Mouse (Mus musculus) midbrain, embryonic 15.5 days (tissue): ENCODE data around the gene Ddr2. TPM values are rescaled to one million over a fixed set of nuclear protein-coding genes. Genes with fewer than 3 reads are reported as not detected.
"Not testable (repeated sequence)": the region's sequence is repeated elsewhere in the genome, so short reads cannot be mapped to it uniquely, and the experiment has no call there.

ENCODE experiments used
- ATAC-seq: fragments of 200-750 bp; cut with Nextera tagmentation; replicated peaks from 2 replicates; pipeline ENCODE4 v1.8.0; 2017; ENCODE audit warnings: moderate TSS enrichment
- H3K27ac ChIP-seq: fragments of 300-500 bp; sonication (generic); 2 replicates; pipeline ENCODE4 v1.5.1; 2015; ENCODE audit warnings: mild to moderate bottlenecking, inconsistent platforms
- H3K27me3 ChIP-seq: fragments of 300-500 bp; sonication (generic); replicated peaks from 2 replicates; pipeline ENCODE4 v1.6.1; 2015; ENCODE audit warnings: inconsistent platforms
- H3K36me3 ChIP-seq: fragments of 300-500 bp; sonication (generic); replicated peaks from 2 replicates; pipeline ENCODE4 v1.6.1; 2015; ENCODE audit warnings: inconsistent platforms
- H3K4me1 ChIP-seq: fragments of 300-500 bp; sonication (generic); 2 replicates; pipeline ENCODE4 v1.6.1; 2015; ENCODE audit warnings: inconsistent platforms
- H3K4me2 ChIP-seq: fragments of 300-500 bp; sonication (generic); 2 replicates; pipeline ENCODE4 v1.6.1; 2015; ENCODE audit warnings: inconsistent platforms, mild to moderate bottlenecking, moderate library complexity
- H3K4me3 ChIP-seq: fragments of 300-500 bp; sonication (generic); 2 replicates; pipeline ENCODE4 v1.5.1; 2015; ENCODE audit warnings: mild to moderate bottlenecking, inconsistent platforms
- H3K9ac ChIP-seq: fragments of 300-500 bp; sonication (generic); 2 replicates; pipeline ENCODE4 v1.6.1; 2015; ENCODE audit warnings: mild to moderate bottlenecking, inconsistent platforms
- H3K9me3 ChIP-seq: fragments of 300-500 bp; sonication (generic); 2 replicates; pipeline ENCODE4 v1.6.1; 2016; ENCODE audit warnings: inconsistent platforms
- WGBS: fragments of 180-500 bp; shearing (Covaris S2); methylation state at CpG from one replicate; pipeline ENCODE4 v1.1.7; 2015; ENCODE audit warnings: mixed read lengths; 5-methylcytosine and 5-hydroxymethylcytosine counted together
- polyA plus RNA-seq: library from polyadenylated mRNA; unstranded; fragments of >200 nt; fragmentation: Nextera tagmentation; extraction: Ambion mirVana; gene quantifications from 2 replicates; pipeline ENCODE4 v1.2.1, GENCODE M21; 2015

Ddr2 gene
- polyA plus RNA-seq, 1 experiment from 2014 or later, result 9.4 TPM

- Histone ChIP-seq H3K9me3 (no peaks in the 10 kb centered on the region), H3K36me3 (no peaks in the 10 kb centered on the region), H3K4me2 (no peak overlapping the region), H3K4me1 (no peaks in the 10 kb centered on the region), H3K4me3 (no peak overlapping the region), H3K27me3 (no peaks in the 10 kb centered on the region), H3K9ac (no peak overlapping the region), H3K27ac (no peak overlapping the region)
- ATAC-seq, result no peak
- WGBS, result 93% methylated on average over 15 of the region's 15 CpGs
Observed at GRCm38 (mm10) chr1:170010716-170011505, 99.7 kb downstream of the Ddr2 start.

DNA sequence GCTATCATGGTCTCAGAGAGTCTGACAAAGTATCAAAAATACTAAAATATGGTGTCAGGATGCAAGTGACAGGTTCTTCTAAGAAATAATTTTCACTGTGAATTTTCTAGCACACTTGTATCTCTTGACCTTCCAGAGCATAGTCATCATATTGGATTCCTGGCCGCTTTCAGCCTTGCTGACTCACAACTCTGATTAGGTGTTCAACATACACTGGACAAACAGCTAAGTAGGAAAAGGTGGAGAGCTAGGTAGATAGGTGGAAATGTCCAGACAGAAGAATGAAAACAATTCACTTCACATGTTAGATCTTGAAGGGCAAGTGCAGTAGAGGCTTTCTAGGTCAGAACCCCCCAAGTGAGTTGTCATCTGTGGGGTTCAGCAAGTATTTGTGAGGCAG lies 101.3 kb downstream of the Ddr2 start:
- H3K36me3 ChIP-seq, result no peaks in the 10 kb centered on the region
- H3K27ac ChIP-seq, result no peak overlapping the region
- 98% methylated on average over 1 of the region's 1 CpGs for WGBS
- H3K27me3 ChIP-seq, result no peaks in the 10 kb centered on the region
- H3K4me1 ChIP-seq, result no peaks in the 10 kb centered on the region
- no peak for ATAC-seq
- no peak overlapping the region for H3K4me2 ChIP-seq
- no peaks in the 10 kb centered on the region for H3K9me3 ChIP-seq
- no peak overlapping the region for H3K9ac ChIP-seq
- H3K4me3 ChIP-seq, result no peak overlapping the region

GRCm38 (mm10) chr1:170008432-170009220 lies 101.9 kb downstream of the Ddr2 start:
- H3K4me2 ChIP-seq, result no peak overlapping the region
- no peaks in the 10 kb centered on the region for H3K9me3 ChIP-seq
- WGBS, result 92% methylated on average over 13 of the region's 13 CpGs
- no peaks in the 10 kb centered on the region for H3K4me1 ChIP-seq
- H3K9ac ChIP-seq, result no peak overlapping the region
- no peak for ATAC-seq
- no peak overlapping the region for H3K27ac ChIP-seq
- H3K36me3 ChIP-seq, result no peaks in the 10 kb centered on the region
- no peak overlapping the region for H3K4me3 ChIP-seq
- no peaks in the 10 kb centered on the region for H3K27me3 ChIP-seq

GRCm38 (mm10) chr1:170006516-170006915 lies 104.0 kb downstream of the Ddr2 start:
- no peak for ATAC-seq
- Histone ChIP-seq H3K27ac (no peak overlapping the region), H3K9me3 (no peaks in the 10 kb centered on the region), H3K9ac (no peak overlapping the region), H3K36me3 (no peaks in the 10 kb centered on the region), H3K27me3 (no peaks in the 10 kb centered on the region), H3K4me3 (no peak overlapping the region), H3K4me1 (no peaks in the 10 kb centered on the region), H3K4me2 (no peak overlapping the region)
- 84% methylated on average over 5 of the region's 5 CpGs for WGBS

- no peaks in the 10 kb centered on the region for H3K4me1 ChIP-seq
- H3K4me2 ChIP-seq, result no peak overlapping the region
- H3K9me3 ChIP-seq, result no peaks in the 10 kb centered on the region
- H3K36me3 ChIP-seq, result no peaks in the 10 kb centered on the region
- no peak overlapping the region for H3K27ac ChIP-seq
- 64% methylated on average over 3 of the region's 3 CpGs for WGBS
- no peaks in the 10 kb centered on the region for H3K27me3 ChIP-seq
- no peak overlapping the region for H3K4me3 ChIP-seq
- no peak overlapping the region for H3K9ac ChIP-seq
- ATAC-seq, result no peak
Observed at GRCm38 (mm10) chr1:170005297-170005696, 105.3 kb downstream of the Ddr2 start.

GRCm38 (mm10) chr1:169993901-169994300 lies 116.7 kb downstream of the Ddr2 start:
- 91% methylated on average over 6 of the region's 6 CpGs for WGBS
- H3K9ac ChIP-seq, H3K27me3 ChIP-seq, H3K36me3 ChIP-seq, H3K4me1 ChIP-seq, H3K27ac ChIP-seq, H3K9me3 ChIP-seq, H3K4me2 ChIP-seq, ATAC-seq, H3K4me3 ChIP-seq: not testable (repeated sequence)

GRCm38 (mm10) chr1:169986166-169986565 lies 124.4 kb downstream of the Ddr2 start:
- no peaks in the 10 kb centered on the region for H3K9me3 ChIP-seq
- no peaks in the 10 kb centered on the region for H3K27me3 ChIP-seq
- no peaks in the 10 kb centered on the region for H3K4me1 ChIP-seq
- no peak for ATAC-seq
- no peak overlapping the region for H3K4me2 ChIP-seq
- H3K4me3 ChIP-seq, result no peak overlapping the region
- no peak overlapping the region for H3K9ac ChIP-seq
- WGBS, result 51% methylated on average over 1 of the region's 1 CpGs
- no peak overlapping the region for H3K27ac ChIP-seq
- H3K36me3 ChIP-seq, result no peaks in the 10 kb centered on the region

DNA sequence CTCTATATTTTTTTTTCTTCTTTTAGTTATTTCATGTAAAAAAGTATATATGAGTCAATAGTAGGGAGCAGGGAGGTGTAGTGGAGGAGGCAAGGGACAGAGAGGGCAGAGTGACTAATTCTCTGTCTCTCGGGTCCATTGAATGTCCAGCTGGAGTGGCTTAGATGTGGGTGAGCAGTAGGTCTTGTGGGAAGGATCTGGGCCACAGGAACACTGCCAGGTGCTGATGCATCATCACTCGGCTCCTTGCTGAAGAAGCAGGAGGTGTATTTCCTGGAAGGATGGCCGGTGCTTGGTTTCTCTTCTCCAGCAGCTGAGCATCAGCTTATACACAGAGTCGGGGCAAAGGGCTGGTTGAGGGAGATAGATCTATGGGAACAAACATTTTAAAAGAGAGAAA lies 132.9 kb downstream of the Ddr2 start:
- Histone ChIP-seq H3K27ac (no peak overlapping the region), H3K4me1 (no peaks in the 10 kb centered on the region), H3K36me3 (no peaks in the 10 kb centered on the region), H3K4me2 (no peak overlapping the region), H3K27me3 (no peaks in the 10 kb centered on the region), H3K9me3 (no peaks in the 10 kb centered on the region), H3K9ac (no peak overlapping the region), H3K4me3 (no peak overlapping the region)
- 86% methylated on average over 4 of the region's 4 CpGs for WGBS
- ATAC-seq, result no peak

DNA sequence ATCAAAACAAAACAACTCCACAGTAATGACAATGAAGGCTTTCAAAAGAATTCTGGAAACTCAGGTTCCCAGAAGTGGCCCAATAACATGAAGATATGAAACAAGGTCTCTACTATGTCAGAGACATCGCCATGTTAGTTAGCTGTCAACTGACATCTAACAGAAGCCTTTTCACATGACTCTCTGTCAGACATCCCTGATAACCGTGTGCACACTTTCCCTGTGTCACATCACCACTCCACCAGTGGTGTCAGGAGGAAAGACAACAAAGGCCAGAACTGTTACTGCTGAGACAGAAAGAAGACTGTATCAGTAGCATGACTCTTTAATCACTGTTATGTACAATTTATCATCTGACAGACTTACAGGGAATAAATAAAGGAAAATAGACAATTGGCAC lies 138.6 kb downstream of the Ddr2 start:
- peaks cover 22% of the 10 kb centered on the region for H3K4me1 ChIP-seq
- H3K27ac ChIP-seq, result no peak overlapping the region
- H3K4me3 ChIP-seq, result no peak overlapping the region
- no peak overlapping the region for H3K4me2 ChIP-seq
- H3K36me3 ChIP-seq, result no peaks in the 10 kb centered on the region
- H3K9ac ChIP-seq, result no peak overlapping the region
- no peaks in the 10 kb centered on the region for H3K27me3 ChIP-seq
- 83% methylated on average over 2 of the region's 2 CpGs for WGBS
- no peaks in the 10 kb centered on the region for H3K9me3 ChIP-seq
- ATAC-seq, result no peak

GRCm38 (mm10) chr1:169970936-169971335 lies 139.6 kb downstream of the Ddr2 start:
- H3K36me3 ChIP-seq, result no peaks in the 10 kb centered on the region
- no peaks in the 10 kb centered on the region for H3K9me3 ChIP-seq
- H3K9ac ChIP-seq, result no peak overlapping the region
- no peak overlapping the region for H3K4me2 ChIP-seq
- no peak overlapping the region for H3K4me3 ChIP-seq
- H3K27ac ChIP-seq, result no peak overlapping the region
- no peak for ATAC-seq
- 96% methylated on average over 4 of the region's 4 CpGs for WGBS
- H3K27me3 ChIP-seq, result no peaks in the 10 kb centered on the region
- H3K4me1 ChIP-seq, result peaks cover 22% of the 10 kb centered on the region

DNA sequence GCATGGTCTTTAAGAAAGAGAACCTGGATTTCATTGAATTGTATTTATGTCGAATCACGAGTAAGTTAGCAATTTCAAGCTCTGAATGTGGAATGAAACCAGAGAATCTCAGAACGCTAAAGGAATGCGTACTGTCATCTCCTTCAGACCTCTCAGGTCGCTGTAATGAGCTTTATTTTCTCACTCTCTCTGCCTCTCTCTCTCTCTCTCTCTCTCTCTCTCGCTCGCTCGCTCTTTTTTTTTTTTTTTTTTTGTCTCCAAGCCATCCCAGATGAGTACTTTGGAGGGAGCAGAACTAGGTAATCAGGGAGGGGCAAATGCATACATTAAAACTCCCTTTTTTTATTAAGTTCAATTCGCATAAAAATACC lies 141.1 kb downstream of the Ddr2 start:
- H3K27me3 ChIP-seq, result no peaks in the 10 kb centered on the region
- H3K9me3 ChIP-seq, result no peaks in the 10 kb centered on the region
- WGBS, result 2% methylated on average over 9 of the region's 9 CpGs
- H3K27ac ChIP-seq, result peak overlapping the region; percentile 88
- H3K4me2 ChIP-seq, result peak overlapping the region; percentile 82
- peak overlapping the region; percentile 46 for H3K9ac ChIP-seq
- peak overlapping the region; percentile 79 for H3K4me3 ChIP-seq
- no peaks in the 10 kb centered on the region for H3K36me3 ChIP-seq
- ATAC-seq, result peak; percentile 76
- H3K4me1 ChIP-seq, result peaks cover 22% of the 10 kb centered on the region

DNA sequence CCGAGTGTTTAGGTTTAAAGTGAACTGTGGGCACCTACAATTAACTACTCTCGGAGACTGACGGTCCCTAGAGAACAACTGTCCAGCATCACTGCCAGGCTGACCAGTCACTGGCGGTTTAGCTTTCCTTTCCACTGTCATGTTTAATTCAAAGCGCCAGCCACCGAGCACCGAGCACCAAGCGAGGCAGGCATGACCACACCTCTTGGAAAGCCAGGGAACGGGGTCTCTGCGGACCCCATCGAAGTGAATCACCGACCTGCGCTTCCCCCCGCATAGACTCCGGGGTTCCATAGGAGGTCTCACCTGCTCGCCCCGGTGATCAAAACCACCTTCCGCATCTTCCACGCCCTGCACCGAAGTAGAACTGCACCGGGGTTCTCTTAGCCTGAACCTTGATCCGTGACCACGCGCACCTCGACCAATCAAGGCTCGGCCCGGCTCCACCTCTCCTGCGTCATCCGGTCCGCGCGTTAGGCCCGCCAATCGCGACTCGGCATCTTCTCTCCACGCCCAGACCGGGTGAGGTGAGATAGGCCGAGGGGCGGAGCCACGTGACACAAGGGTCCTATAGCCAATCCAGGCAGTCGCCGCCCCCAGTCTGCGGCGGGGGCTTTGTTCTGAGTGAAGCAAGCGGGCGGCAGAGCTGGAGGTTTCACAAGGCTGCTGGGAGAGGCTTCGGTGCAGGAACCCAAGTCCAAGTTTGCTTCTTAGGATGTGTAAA lies 141.6 kb downstream of the Ddr2 start, which contains the start of gene Hsd17b7:
Gene Hsd17b7, minus strand, starts transcription at position 450 of the 724 bp plus-strand sequence.
- peak; percentile 100 for ATAC-seq
- Histone ChIP-seq H3K36me3 (peaks cover 3% of the 10 kb centered on the region; the same call in 1 of the 2 replicates), H3K4me2 (peak within 1 kb of the TSS; percentile 82), H3K27ac (peak within 1 kb of the TSS; percentile 88), H3K4me1 (peaks cover 22% of the 10 kb centered on the region), H3K27me3 (no peaks in the 10 kb centered on the region), H3K9me3 (no peaks in the 10 kb centered on the region), H3K9ac (peak within 1 kb of the TSS; percentile 55), H3K4me3 (peak within 1 kb of the TSS; percentile 79)
- under 1% methylated on average over 48 of the region's 48 CpGs for WGBS
